Mouse (Mus musculus) G1E (cell line): ENCODE measurements around the gene Ldlrap1.

Source experiments
- CTCF ChIP-seq: IDR thresholded peaks from 2 replicates; pipeline ENCODE4 v1.5.1; 2012; ENCODE audit warnings: low read depth, low read length, inconsistent platforms, mixed read lengths
- GATA1 ChIP-seq: IDR thresholded peaks from 2 replicates; pipeline ENCODE4 v1.6.1; 2012; ENCODE audit warnings: borderline replicate concordance, low read length, inconsistent platforms, mixed read lengths
- POLR2AphosphoS5 ChIP-seq: IDR thresholded peaks from 2 replicates; pipeline ENCODE4 v1.6.1; 2012; ENCODE audit warnings: low read depth, low read length, inconsistent platforms; ENCODE audit not compliant: insufficient replicate concordance
- TAL1 ChIP-seq: conservative IDR thresholded peaks from 2 replicates; pipeline ENCODE4 v1.6.1; 2012; ENCODE audit warnings: low read depth, low read length, inconsistent platforms, mixed read lengths

DNA sequence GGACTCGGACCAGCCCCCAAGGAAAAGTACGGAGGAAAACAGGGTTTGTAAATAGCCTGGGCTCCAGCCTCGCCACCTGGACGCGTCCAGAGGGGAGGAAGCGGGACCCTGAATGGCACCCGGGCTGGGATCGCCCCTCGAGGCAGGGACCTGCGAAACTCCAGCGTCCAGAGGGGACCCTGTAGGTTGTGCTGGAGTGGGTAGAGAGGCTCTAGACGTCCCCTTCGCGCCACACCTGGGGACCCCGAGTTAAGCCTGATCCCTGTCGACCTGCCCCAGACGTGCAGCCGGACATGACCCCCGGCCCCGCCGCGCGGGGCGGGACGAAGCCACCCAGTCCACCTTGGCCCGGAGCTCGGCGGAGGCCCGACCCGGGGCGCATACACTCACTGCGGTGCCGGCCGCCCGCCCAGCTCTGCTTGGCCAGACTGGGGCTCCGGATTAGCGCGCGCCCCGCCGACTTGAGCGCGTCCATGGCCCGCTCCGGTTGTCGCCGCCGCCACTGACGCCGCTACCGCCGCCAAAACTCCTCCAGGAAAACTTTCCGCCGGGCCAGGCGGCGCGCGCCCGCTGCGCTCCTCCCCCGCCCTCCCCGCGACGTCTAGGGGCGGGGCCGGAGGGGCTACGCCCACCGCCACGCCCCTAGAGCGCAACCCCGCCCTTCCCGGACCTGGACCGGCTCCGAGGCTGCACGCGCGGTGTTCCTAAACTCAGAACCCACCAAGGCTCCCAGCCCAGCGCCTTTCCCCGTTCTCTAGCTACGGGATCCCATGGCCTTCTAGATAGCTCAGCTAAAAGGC, at the start of gene Ldlrap1:
- TF ChIP-seq CTCF (no peak), GATA1 (no peak), POLR2AphosphoS5 (no peak), TAL1 (no peak)
